Mouse (Mus musculus) heart, embryonic 15.5 days (tissue): Measurements from ENCODE around the gene Zmpste24. TPM values are rescaled to one million over a fixed set of nuclear protein-coding genes. Genes with fewer than 3 reads are reported as not detected.
A peak's percentile ranks its signal among the peaks of the same experiment; 100 is the strongest.
"Not testable (repeated sequence)": the region's sequence is repeated elsewhere in the genome, so short reads cannot be mapped to it uniquely, and the experiment has no call there.

ENCODE experiments used
- ATAC-seq: fragments of 200-750 bp; cut with Nextera tagmentation; replicated peaks from 2 replicates; pipeline ENCODE4 v1.8.0; 2017; ENCODE audit warnings: low read depth, moderate TSS enrichment; ENCODE audit not compliant: insufficient number of reproducible peaks, insufficient read depth, low FRiP score
- H3K27ac ChIP-seq: fragments of 300-500 bp; sonication (generic); 2 replicates; pipeline ENCODE4 v1.5.1; 2015; ENCODE audit warnings: mild to moderate bottlenecking, inconsistent platforms
- H3K27me3 ChIP-seq: fragments of 300-500 bp; sonication (generic); 2 replicates; pipeline ENCODE4 v1.6.1; 2015; ENCODE audit warnings: inconsistent platforms
- H3K36me3 ChIP-seq: fragments of 300-500 bp; sonication (generic); 2 replicates; pipeline ENCODE4 v1.6.1; 2015; ENCODE audit warnings: mild to moderate bottlenecking, inconsistent platforms
- H3K4me1 ChIP-seq: fragments of 300-500 bp; sonication (generic); replicated peaks from 2 replicates; pipeline ENCODE4 v1.6.1; 2015; ENCODE audit warnings: inconsistent platforms
- H3K4me2 ChIP-seq: fragments of 300-500 bp; sonication (generic); 2 replicates; pipeline ENCODE4 v1.6.1; 2015; ENCODE audit warnings: inconsistent platforms, mild to moderate bottlenecking, moderate library complexity
- H3K4me3 ChIP-seq: fragments of 300-500 bp; sonication (generic); 2 replicates; pipeline ENCODE4 v1.5.1; 2015; ENCODE audit warnings: mild to moderate bottlenecking, inconsistent platforms
- H3K9ac ChIP-seq: fragments of 300-500 bp; sonication (generic); 2 replicates; pipeline ENCODE4 v1.6.1; 2015; ENCODE audit warnings: mild to moderate bottlenecking, inconsistent platforms
- H3K9me3 ChIP-seq: fragments of 300-500 bp; sonication (generic); replicated peaks from 2 replicates; pipeline ENCODE4 v1.6.1; 2016; ENCODE audit warnings: inconsistent platforms
- WGBS: fragments of 180-500 bp; shearing (Covaris S2); methylation state at CpG from one replicate; pipeline ENCODE4 v1.1.7; 2015; ENCODE audit warnings: mixed read lengths; 5-methylcytosine and 5-hydroxymethylcytosine counted together
- polyA plus RNA-seq: library from polyadenylated mRNA; unstranded; fragments of >200 nt; fragmentation: Nextera tagmentation; extraction: Ambion mirVana; gene quantifications from 2 replicates; pipeline ENCODE4 v1.2.1, GENCODE M21; 2015

Gene Zmpste24
- polyA plus RNA-seq = 22.2 and 25.5 TPM in 2 replicates

DNA sequence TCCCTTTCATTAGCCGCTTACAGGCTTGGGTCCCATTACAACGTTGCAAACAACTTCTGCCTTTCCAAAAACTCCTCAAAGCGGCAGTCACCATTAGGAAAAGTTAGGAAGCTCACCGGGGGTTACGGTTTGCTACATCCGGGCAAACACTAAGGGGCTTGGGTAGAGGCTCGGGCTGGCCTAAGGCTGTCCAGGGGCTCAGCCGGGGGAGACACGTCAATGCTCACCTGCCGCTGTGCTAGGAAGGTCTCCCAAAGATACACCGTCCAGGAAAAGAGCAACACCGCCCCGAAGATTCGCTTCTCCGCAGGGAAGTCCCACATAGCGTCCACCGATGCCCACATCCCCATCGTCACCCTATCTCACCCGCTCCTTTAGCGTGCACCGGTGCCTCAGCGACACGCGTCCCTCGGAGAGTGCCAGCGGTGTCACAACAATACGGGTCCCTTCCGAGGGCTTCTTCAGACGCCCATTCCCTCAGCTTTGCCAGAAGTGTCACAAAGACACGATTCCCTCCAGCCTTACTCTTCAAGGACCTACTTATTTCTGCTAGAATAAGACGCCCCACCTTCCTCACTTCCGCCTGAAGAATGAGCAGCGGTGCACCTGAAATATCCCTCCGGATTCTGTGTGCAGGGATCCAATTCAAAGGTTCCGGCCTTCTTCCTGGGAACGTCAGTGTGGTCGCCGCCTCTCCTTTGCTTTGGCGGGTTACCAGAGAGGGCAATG is at the start of gene Zmpste24:
Zmpste24 (minus strand) TSS at position 592 of the 729 bp plus-strand sequence.
- peak; percentile 74 for ATAC-seq
- H3K27me3 ChIP-seq = no peaks in the 10 kb centered on the region
- WGBS = under 1% methylated on average over 39 of the region's 39 CpGs
- H3K4me1 ChIP-seq = peaks cover 13% of the 10 kb centered on the region
- peak within 1 kb of the TSS; percentile 71 for H3K27ac ChIP-seq
- H3K4me3 ChIP-seq = peak within 1 kb of the TSS; percentile 96
- peak within 1 kb of the TSS; percentile 79 for H3K9ac ChIP-seq
- H3K36me3 ChIP-seq = peaks cover 26% of the 10 kb centered on the region
- H3K4me2 ChIP-seq = peak within 1 kb of the TSS; percentile 81
- H3K9me3 ChIP-seq = no peaks in the 10 kb centered on the region

- no peak for ATAC-seq
- Histone ChIP-seq H3K27me3 (no peaks in the 10 kb centered on the region), H3K4me3 (no peak within 1 kb of the TSS), H3K9ac (no peak within 1 kb of the TSS), H3K4me2 (no peak within 1 kb of the TSS), H3K4me1 (no peaks in the 10 kb centered on the region), H3K27ac (no peak within 1 kb of the TSS), H3K9me3 (no peaks in the 10 kb centered on the region), H3K36me3 (no peaks in the 10 kb centered on the region)
- WGBS = 83% methylated on average over 2 of the region's 2 CpGs
These were observed 11.1 kb upstream of the Zmpste24 start, which contains the start of gene Tmco2 for GRCm38 (mm10) chr4:121109126-121109525. TSS of gene Tmco2 (minus strand) at chr4:121109226.

DNA sequence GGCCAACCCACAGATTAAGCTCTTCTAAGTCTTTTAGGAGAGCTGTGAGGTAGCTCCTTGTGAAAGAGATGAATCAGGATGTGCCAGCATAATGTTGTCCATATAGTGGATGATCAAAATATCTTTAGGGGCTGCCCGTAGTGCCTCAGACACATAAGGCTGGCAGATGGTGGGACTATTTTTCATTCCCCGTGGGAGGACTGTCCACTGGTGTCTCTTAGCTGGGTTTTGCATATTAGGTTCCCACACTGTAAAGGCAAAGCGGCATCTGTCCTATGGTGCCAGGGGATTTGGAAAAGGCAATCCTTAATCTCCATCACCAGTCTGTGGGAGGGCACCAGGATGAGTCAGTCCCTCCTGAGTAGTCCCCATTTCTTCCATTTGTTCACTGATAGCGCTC is 5.3 kb upstream of the Zmpste24 start:
- ATAC-seq = no peak
- no peak overlapping the region for H3K9ac ChIP-seq
- H3K36me3 ChIP-seq = no peaks in the 10 kb centered on the region
- H3K4me3 ChIP-seq = no peak overlapping the region
- H3K4me2 ChIP-seq = no peak overlapping the region
- no peaks in the 10 kb centered on the region for H3K9me3 ChIP-seq
- no peaks in the 10 kb centered on the region for H3K4me1 ChIP-seq
- no peak overlapping the region for H3K27ac ChIP-seq
- H3K27me3 ChIP-seq = no peaks in the 10 kb centered on the region
- 75% methylated on average over 4 of the region's 4 CpGs for WGBS

- WGBS = 84% methylated on average over 4 of the region's 4 CpGs
- H3K9me3 ChIP-seq = no peaks in the 10 kb centered on the region
- H3K4me1 ChIP-seq = no peaks in the 10 kb centered on the region
- no peak overlapping the region for H3K9ac ChIP-seq
- no peak overlapping the region for H3K27ac ChIP-seq
- no peaks in the 10 kb centered on the region for H3K27me3 ChIP-seq
- ATAC-seq = no peak
- peaks cover 61% of the 10 kb centered on the region for H3K36me3 ChIP-seq
- H3K4me2 ChIP-seq = no peak overlapping the region
- no peak overlapping the region for H3K4me3 ChIP-seq
These were observed 7.8 kb downstream of the Zmpste24 start for GRCm38 (mm10) chr4:121090211-121090610.

- no peak overlapping the region for H3K4me2 ChIP-seq
- H3K36me3 ChIP-seq = peaks cover 56% of the 10 kb centered on the region
- no peaks in the 10 kb centered on the region for H3K9me3 ChIP-seq
- no peaks in the 10 kb centered on the region for H3K27me3 ChIP-seq
- H3K27ac ChIP-seq = no peak overlapping the region
- no peak overlapping the region for H3K9ac ChIP-seq
- WGBS = 92% methylated on average over 2 of the region's 2 CpGs
- ATAC-seq = no peak
- H3K4me1 ChIP-seq = no peaks in the 10 kb centered on the region
- H3K4me3 ChIP-seq = no peak overlapping the region
These were observed 9.3 kb downstream of the Zmpste24 start for GRCm38 (mm10) chr4:121088696-121089095.

GRCm38 (mm10) chr4:121084506-121084905 is 13.5 kb downstream of the Zmpste24 start:
- H3K4me3 ChIP-seq = no peak overlapping the region
- no peak overlapping the region for H3K9ac ChIP-seq
- no peaks in the 10 kb centered on the region for H3K9me3 ChIP-seq
- H3K36me3 ChIP-seq = peaks cover 62% of the 10 kb centered on the region
- no peak overlapping the region for H3K4me2 ChIP-seq
- ATAC-seq = no peak
- H3K27ac ChIP-seq = no peak overlapping the region
- H3K4me1 ChIP-seq = no peaks in the 10 kb centered on the region
- H3K27me3 ChIP-seq = no peaks in the 10 kb centered on the region

- Histone ChIP-seq H3K9me3 (no peaks in the 10 kb centered on the region), H3K4me1 (no peaks in the 10 kb centered on the region), H3K4me3 (no peak overlapping the region), H3K9ac (no peak overlapping the region), H3K27ac (no peak overlapping the region), H3K27me3 (no peaks in the 10 kb centered on the region), H3K4me2 (no peak overlapping the region), H3K36me3 (peaks cover 60% of the 10 kb centered on the region)
- ATAC-seq = no peak
- WGBS = 84% methylated on average over 1 of the region's 1 CpGs
These were observed 17.6 kb downstream of the Zmpste24 start for GRCm38 (mm10) chr4:121080395-121080794.

DNA sequence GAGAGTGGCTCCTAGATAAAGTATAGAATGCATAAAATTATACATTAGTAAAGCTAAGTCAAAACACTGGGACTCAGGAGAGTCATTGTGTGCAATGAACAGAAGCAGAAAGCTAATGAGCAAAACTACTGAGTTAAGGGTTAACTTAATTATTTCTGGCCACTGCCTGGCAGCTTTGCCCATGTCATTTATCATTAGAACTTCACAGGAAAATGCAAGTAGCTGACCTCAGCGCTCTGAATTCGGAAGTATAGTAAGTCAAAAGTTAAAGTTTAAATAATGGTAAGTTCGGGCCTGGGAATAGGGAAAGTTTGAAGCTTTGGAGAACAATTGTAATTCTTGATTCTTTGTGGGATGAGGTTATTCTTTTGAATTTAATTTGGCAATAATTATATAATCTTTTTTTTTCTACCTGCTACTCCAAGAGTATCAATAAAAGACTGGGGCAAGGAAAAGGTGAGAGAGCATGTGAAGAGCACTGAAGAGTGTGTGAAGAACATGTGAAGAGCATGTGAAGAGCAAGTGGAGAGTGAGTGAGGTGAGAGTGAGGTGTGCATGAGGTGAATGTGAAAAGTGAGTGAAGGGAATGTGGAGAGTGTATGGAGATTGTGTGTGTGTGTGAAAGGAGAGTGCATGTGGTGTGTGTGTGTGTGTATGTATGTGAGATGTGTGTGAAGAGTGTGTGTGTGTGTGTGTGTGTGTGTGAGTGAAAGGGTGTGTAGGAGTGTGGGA is 20.0 kb downstream of the Zmpste24 start:
- no peak overlapping the region for H3K27ac ChIP-seq
- no peaks in the 10 kb centered on the region for H3K9me3 ChIP-seq
- no peak overlapping the region for H3K9ac ChIP-seq
- H3K36me3 ChIP-seq = peaks cover 45% of the 10 kb centered on the region
- H3K4me3 ChIP-seq = no peak overlapping the region
- ATAC-seq = no peak
- H3K4me2 ChIP-seq = no peak overlapping the region
- WGBS = 82% methylated on average over 3 of the region's 3 CpGs
- no peaks in the 10 kb centered on the region for H3K4me1 ChIP-seq
- no peaks in the 10 kb centered on the region for H3K27me3 ChIP-seq

GRCm38 (mm10) chr4:121074250-121074649 is 23.8 kb downstream of the Zmpste24 start:
- H3K36me3 ChIP-seq = peaks cover 21% of the 10 kb centered on the region
- H3K4me2 ChIP-seq = no peak overlapping the region
- H3K27me3 ChIP-seq = no peaks in the 10 kb centered on the region
- H3K4me1 ChIP-seq = no peaks in the 10 kb centered on the region
- no peak for ATAC-seq
- H3K9me3 ChIP-seq = no peaks in the 10 kb centered on the region
- no peak overlapping the region for H3K9ac ChIP-seq
- no peak overlapping the region for H3K4me3 ChIP-seq
- H3K27ac ChIP-seq = no peak overlapping the region
- 87% methylated on average over 4 of the region's 4 CpGs for WGBS

DNA sequence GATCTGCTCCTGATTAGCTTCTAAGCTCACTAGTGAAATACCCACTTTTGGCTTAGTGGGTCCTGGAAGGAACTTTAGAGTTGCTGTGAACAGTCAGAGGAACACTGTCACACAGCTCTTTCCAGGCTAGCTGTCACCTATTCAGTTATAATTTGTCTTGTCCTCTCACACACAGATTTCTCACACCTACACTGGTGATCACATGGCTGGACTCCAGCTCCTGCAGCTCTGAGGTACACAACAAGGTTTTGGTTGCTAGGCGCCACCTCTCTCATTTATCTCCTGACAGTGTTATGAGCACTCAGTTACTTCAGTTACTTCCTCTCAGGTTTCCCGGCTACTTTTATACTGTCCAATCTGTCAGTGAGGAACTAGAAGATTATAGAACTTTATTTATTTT is 32.7 kb downstream of the Zmpste24 start:
- no peak for ATAC-seq
- peaks cover 23% of the 10 kb centered on the region for H3K36me3 ChIP-seq

DNA sequence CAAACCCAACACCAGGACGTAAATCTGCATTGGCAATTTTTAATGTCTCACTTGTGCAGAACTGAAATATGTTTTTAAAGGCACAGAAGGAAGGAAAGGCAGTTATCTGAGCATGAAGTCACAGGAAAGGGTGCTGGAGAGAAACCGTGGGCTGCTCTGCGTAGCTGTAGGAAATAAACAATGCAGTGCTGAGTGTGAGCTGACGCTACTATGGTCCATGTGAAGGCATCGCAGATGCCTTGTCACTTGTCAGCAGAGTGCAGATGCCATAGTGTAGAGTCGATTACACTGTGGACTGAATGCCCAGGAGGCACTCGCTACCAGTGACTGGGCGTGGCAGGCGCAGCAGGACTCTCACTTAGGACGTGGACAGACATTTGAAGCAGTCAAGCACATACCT is 38.8 kb downstream of the Zmpste24 start:
- not testable (repeated sequence) for H3K9ac ChIP-seq, H3K4me3 ChIP-seq, H3K36me3 ChIP-seq, H3K27ac ChIP-seq, H3K4me2 ChIP-seq, H3K4me1 ChIP-seq, H3K9me3 ChIP-seq, ATAC-seq, H3K27me3 ChIP-seq
- 56% methylated on average over 10 of the region's 10 CpGs for WGBS

More for the DNA sequence above, 32.7 kb downstream of the Zmpste24 start:
- no peaks in the 10 kb centered on the region for H3K9me3 ChIP-seq
- H3K4me2 ChIP-seq = no peak overlapping the region
- no peak overlapping the region for H3K27ac ChIP-seq
- 48% methylated on average over 2 of the region's 2 CpGs for WGBS
- H3K9ac ChIP-seq = no peak overlapping the region
- H3K27me3 ChIP-seq = no peaks in the 10 kb centered on the region
- no peak overlapping the region for H3K4me3 ChIP-seq
- no peaks in the 10 kb centered on the region for H3K4me1 ChIP-seq
